Mouse (Mus musculus): ENCODE results near the gene Ptges. TPM values are rescaled to one million over a fixed set of nuclear protein-coding genes. Genes with fewer than 3 reads are reported as not detected.
A peak's percentile ranks its signal among the peaks of the same experiment; 100 is the strongest.
"Not testable (repeated sequence)": the region's sequence is repeated elsewhere in the genome, so short reads cannot be mapped to it uniquely, and the experiment has no call there.

Gene Ptges
- total RNA-seq, 1 experiment from 2014 or later, result not detected

GRCm38 (mm10) chr2:30930846-30931245 lies 1.2 kb upstream of the Ptges start:
- ATAC-seq (replicated peaks; ENCODE audit: low read depth, poor library complexity, severe bottlenecking), result not testable (repeated sequence)

GRCm38 (mm10) chr2:30928893-30929482 lies 675 bp downstream of the Ptges start:
- ATAC-seq (replicated peaks; ENCODE audit: low read depth, poor library complexity, severe bottlenecking), result peak; percentile 89

- ATAC-seq (replicated peaks; ENCODE audit: low read depth, poor library complexity, severe bottlenecking), result peak; percentile 59
Measured at GRCm38 (mm10) chr2:30927844-30928628, 1.6 kb downstream of the Ptges start.

- ATAC-seq (replicated peaks; ENCODE audit: low read depth, poor library complexity, severe bottlenecking), result no peak
Measured at GRCm38 (mm10) chr2:30927151-30927781, 2.4 kb downstream of the Ptges start.

GRCm38 (mm10) chr2:30926381-30926780 lies 3.3 kb downstream of the Ptges start:
- ATAC-seq (replicated peaks; ENCODE audit: low read depth, poor library complexity, severe bottlenecking), result no peak

GRCm38 (mm10) chr2:30925181-30925580 lies 4.5 kb downstream of the Ptges start:
- ATAC-seq (replicated peaks; ENCODE audit: low read depth, poor library complexity, severe bottlenecking), result no peak

GRCm38 (mm10) chr2:30923099-30923498 lies 6.6 kb downstream of the Ptges start:
- no peak for ATAC-seq (replicated peaks; ENCODE audit: low read depth, poor library complexity, severe bottlenecking)

GRCm38 (mm10) chr2:30920216-30920615 lies 9.4 kb downstream of the Ptges start:
- no peak for ATAC-seq (replicated peaks; ENCODE audit: low read depth, poor library complexity, severe bottlenecking)

- no peak for ATAC-seq (replicated peaks; ENCODE audit: low read depth, poor library complexity, severe bottlenecking)
Measured at GRCm38 (mm10) chr2:30918780-30919329, 10.8 kb downstream of the Ptges start.

- no peak for ATAC-seq (replicated peaks; ENCODE audit: low read depth, poor library complexity, severe bottlenecking)
Measured at GRCm38 (mm10) chr2:30918126-30918525, 11.5 kb downstream of the Ptges start.

- no peak for ATAC-seq (replicated peaks; ENCODE audit: low read depth, poor library complexity, severe bottlenecking)
Measured at GRCm38 (mm10) chr2:30917649-30918048, 12.0 kb downstream of the Ptges start.

GRCm38 (mm10) chr2:30915933-30916332 lies 13.7 kb downstream of the Ptges start:
- not testable (repeated sequence) for ATAC-seq (replicated peaks; ENCODE audit: low read depth, poor library complexity, severe bottlenecking)

- no peak for ATAC-seq (replicated peaks; ENCODE audit: low read depth, poor library complexity, severe bottlenecking)
Measured at GRCm38 (mm10) chr2:30915376-30915775, 14.3 kb downstream of the Ptges start.

- no peak for ATAC-seq (replicated peaks; ENCODE audit: low read depth, poor library complexity, severe bottlenecking)
Measured at GRCm38 (mm10) chr2:30914836-30915235, 14.8 kb downstream of the Ptges start.

- no peak for ATAC-seq (replicated peaks; ENCODE audit: low read depth, poor library complexity, severe bottlenecking)
Measured at GRCm38 (mm10) chr2:30913022-30913421, 16.6 kb downstream of the Ptges start.

- ATAC-seq (replicated peaks; ENCODE audit: low read depth, poor library complexity, severe bottlenecking), result no peak
Measured at GRCm38 (mm10) chr2:30912291-30912773, 17.3 kb downstream of the Ptges start.

- ATAC-seq (replicated peaks; ENCODE audit: low read depth, poor library complexity, severe bottlenecking), result no peak
Measured at GRCm38 (mm10) chr2:30906641-30907040, 23.0 kb downstream of the Ptges start.

- no peak for ATAC-seq (replicated peaks; ENCODE audit: low read depth, poor library complexity, severe bottlenecking)
Measured at GRCm38 (mm10) chr2:30905906-30906305, 23.8 kb downstream of the Ptges start.

- ATAC-seq (replicated peaks; ENCODE audit: low read depth, poor library complexity, severe bottlenecking), result no peak
Measured at GRCm38 (mm10) chr2:30904991-30905390, 24.7 kb downstream of the Ptges start.

GRCm38 (mm10) chr2:30904231-30904630 lies 25.4 kb downstream of the Ptges start:
- no peak for ATAC-seq (replicated peaks; ENCODE audit: low read depth, poor library complexity, severe bottlenecking)

All from common myeloid progenitor, adult 5-6 weeks (primary cell).